Comparison of ENCODE assay signal across 13 mouse cellular contexts in the genomic region with DNA sequence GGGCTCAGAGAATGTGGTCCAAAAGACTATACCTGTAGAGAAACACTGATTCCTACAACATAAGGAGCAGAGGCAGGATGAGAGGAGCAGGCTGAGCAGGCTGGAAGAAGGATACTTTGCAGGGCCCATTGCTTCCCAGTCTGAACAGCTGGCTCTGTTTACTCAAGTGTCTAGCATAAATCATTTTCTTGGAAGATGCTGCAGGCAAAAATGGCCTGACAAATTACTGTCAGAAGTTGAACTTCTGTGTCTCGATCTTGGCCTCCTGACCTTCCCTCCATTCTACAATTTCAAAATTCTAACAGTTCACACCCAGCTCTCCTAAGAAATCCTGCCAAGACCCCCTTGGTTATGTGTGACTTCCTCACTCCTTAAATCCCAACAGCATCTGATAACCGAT.
A peak's percentile ranks its signal among the peaks of the same experiment; 100 is the strongest.
DNase-seq lines count a peak whose midpoint lies in the region; ATAC-seq and TF ChIP-seq lines count a peak whose summit lies in the region.
"Had no signal": no experiment of that assay in that cellular context is flagged by ENCODE, and none has a peak within 500 bp of the region (broad histone marks: within the 10 kb centered on the region; RNA-seq: fewer than 3 reads in every experiment).

No protein-coding gene starts in this region.

- H3K9me3 ChIP-seq in limb, embryonic 14.5 days (ENCODE audit: control insufficient read depth, low read length), result no peaks in the 10 kb centered on the region
- no peaks in the 10 kb centered on the region for H3K9me3 ChIP-seq in limb, embryonic 10.5 days (replicated peaks)
- no peaks in the 10 kb centered on the region for H3K9me3 ChIP-seq in lung, embryonic 16.5 days (ENCODE audit: control insufficient read depth, low read length)
- H3K9me3 ChIP-seq in stomach, postnatal 0 days (ENCODE audit: control insufficient read depth, low read length), result no peaks in the 10 kb centered on the region
- H3K9me3 ChIP-seq: embryonic facial prominence, embryonic 10.5 days; hindbrain, embryonic 13.5 days had no signal

- no peak overlapping the region for H3K27ac ChIP-seq in limb, embryonic 14.5 days (replicated peaks; ENCODE audit: low read depth, low read length)
- H3K27ac ChIP-seq in limb, embryonic 10.5 days, result no peak overlapping the region
- peak overlapping the region; percentile 31; the same call in 1 of the 2 replicates for H3K27ac ChIP-seq in embryonic fibroblast, embryonic 13.5 days (ENCODE audit: insufficient read depth, low read length)
- no peak overlapping the region for H3K27ac ChIP-seq in lung, embryonic 16.5 days (ENCODE audit: low read length)
- no peak overlapping the region; the same call in 1 of the 2 replicates for H3K27ac ChIP-seq in stomach, postnatal 0 days (replicated peaks)
- H3K27ac ChIP-seq: embryonic facial prominence, embryonic 10.5 days; hindbrain, embryonic 13.5 days; layer of hippocampus, adult 2 months; macrophage had no signal

- 51% methylated on average over 2 of the region's 2 CpGs for WGBS in limb, embryonic 14.5 days
- WGBS in limb, embryonic 10.5 days, result 60% methylated on average over 2 of the region's 2 CpGs
- 29% methylated on average over 2 of the region's 2 CpGs for WGBS in lung, embryonic 16.5 days
- WGBS in stomach, postnatal 0 days, result 24% methylated on average over 2 of the region's 2 CpGs

- H3K4me3 ChIP-seq in limb, embryonic 14.5 days (replicated peaks; ENCODE audit: low read length), result no peak overlapping the region
- H3K4me3 ChIP-seq in limb, embryonic 10.5 days, result no peak overlapping the region
- no peak overlapping the region for H3K4me3 ChIP-seq in embryonic fibroblast, embryonic 13.5 days (ENCODE audit: insufficient read depth, low read length)
- no peak overlapping the region for H3K4me3 ChIP-seq in lung, embryonic 16.5 days (ENCODE audit: low read length)
- no peak overlapping the region for H3K4me3 ChIP-seq in stomach, postnatal 0 days (ENCODE audit: low read depth, low read length)
- H3K4me3 ChIP-seq: embryonic facial prominence, embryonic 10.5 days; hindbrain, embryonic 13.5 days; layer of hippocampus, adult 2 months had no signal

- no peak for TF ChIP-seq EP300 in stomach, postnatal 0 days (optimal IDR thresholded peaks at IDR 0.05)

- no peaks in the 10 kb centered on the region for H3K36me3 ChIP-seq in limb, embryonic 14.5 days (ENCODE audit: control insufficient read depth, insufficient read depth, low read length)
- no peaks in the 10 kb centered on the region for H3K36me3 ChIP-seq in limb, embryonic 10.5 days
- no peaks in the 10 kb centered on the region for H3K36me3 ChIP-seq in lung, embryonic 16.5 days (ENCODE audit: control insufficient read depth, insufficient read depth, low read length)
- H3K36me3 ChIP-seq in stomach, postnatal 0 days (ENCODE audit: control insufficient read depth, insufficient read depth, low read length), result no peaks in the 10 kb centered on the region
- H3K36me3 ChIP-seq: hindbrain, embryonic 13.5 days had no signal

- H3K9ac ChIP-seq in limb, embryonic 14.5 days (ENCODE audit: low read depth, low read length, severe bottlenecking), result no peak overlapping the region
- H3K9ac ChIP-seq in lung, embryonic 16.5 days (ENCODE audit: low read length), result no peak overlapping the region
- no peak overlapping the region for H3K9ac ChIP-seq in stomach, postnatal 0 days (ENCODE audit: low read length)
- H3K9ac ChIP-seq: hindbrain, embryonic 13.5 days had no signal

- no peaks in the 10 kb centered on the region for H3K27me3 ChIP-seq in limb, embryonic 14.5 days (ENCODE audit: control insufficient read depth, insufficient read depth, low read length)
- H3K27me3 ChIP-seq in limb, embryonic 10.5 days (ENCODE audit: low read depth, poor library complexity, severe bottlenecking), result no peaks in the 10 kb centered on the region
- no peaks in the 10 kb centered on the region for H3K27me3 ChIP-seq in lung, embryonic 16.5 days (ENCODE audit: control insufficient read depth, insufficient read depth, low read depth, low read length)
- no peaks in the 10 kb centered on the region for H3K27me3 ChIP-seq in stomach, postnatal 0 days (ENCODE audit: control insufficient read depth, insufficient read depth, low read length)
- H3K27me3 ChIP-seq: hindbrain, embryonic 13.5 days had no signal

- DNase-seq in limb, embryonic 14.5 days (ENCODE audit: low spot score), result peak; percentile 19
- no peak for DNase-seq in limb, embryonic 10.5 days (ENCODE audit: low spot score)
- DNase-seq in stomach, postnatal 0 days (ENCODE audit: low spot score), result peak; percentile 11
- DNase-seq in adrenal gland, adult (ENCODE audit: inconsistent age in 2 of 2, low spot score in 1 of 2), result no peak
- DNase-seq: adrenal gland, postnatal 14 days; thymus, adult 2 months had no signal

- no peak for TF ChIP-seq CTCF in embryonic fibroblast, embryonic 13.5 days (IDR thresholded peaks at IDR 0.05; ENCODE audit: borderline replicate concordance, insufficient read depth, low read length)
- TF ChIP-seq CTCF in stomach, postnatal 0 days (IDR thresholded peaks at IDR 0.05; ENCODE audit: low read depth), result no peak

- H3K4me1 ChIP-seq in limb, embryonic 14.5 days (ENCODE audit: control insufficient read depth, insufficient read depth, low read length), result peaks cover 18% of the 10 kb centered on the region
- peaks cover 32% of the 10 kb centered on the region for H3K4me1 ChIP-seq in limb, embryonic 10.5 days
- peaks cover 6% of the 10 kb centered on the region; the same call in 1 of the 2 replicates for H3K4me1 ChIP-seq in embryonic fibroblast, embryonic 13.5 days (ENCODE audit: control insufficient read depth, insufficient read depth, low read length)
- peaks cover 18% of the 10 kb centered on the region for H3K4me1 ChIP-seq in lung, embryonic 16.5 days (replicated peaks; ENCODE audit: control insufficient read depth, insufficient read depth, low read length)
- 0 out of 2 replicates have a peak, but pooled peaks cover 4% of the 10 kb centered on the region for H3K4me1 ChIP-seq in stomach, postnatal 0 days (replicated peaks; ENCODE audit: control insufficient read depth, insufficient read depth)

- no peak for TF ChIP-seq POLR2A in limb, embryonic 14.5 days (IDR thresholded peaks at IDR 0.05; ENCODE audit: borderline replicate concordance, extremely low read depth, insufficient read depth, insufficient read length)
- TF ChIP-seq POLR2A in embryonic fibroblast, embryonic 13.5 days (IDR thresholded peaks at IDR 0.05; ENCODE audit: low read depth, low read length), result no peak

- no peak overlapping the region for H3K4me2 ChIP-seq in limb, embryonic 14.5 days (replicated peaks; ENCODE audit: low read depth, low read length, severe bottlenecking)
- H3K4me2 ChIP-seq in lung, embryonic 16.5 days (ENCODE audit: low read depth, low read length), result no peak overlapping the region
- H3K4me2 ChIP-seq in stomach, postnatal 0 days (replicated peaks; ENCODE audit: low read depth), result no peak overlapping the region
- H3K4me2 ChIP-seq: hindbrain, embryonic 13.5 days had no signal

- no peak for ATAC-seq in limb, embryonic 14.5 days (ENCODE audit: low FRiP score, low read depth)
- peak; percentile 83 for ATAC-seq in lung, embryonic 16.5 days (ENCODE audit: low read depth)
- ATAC-seq in stomach, postnatal 0 days (ENCODE audit: low FRiP score, low TSS enrichment), result no peak
- ATAC-seq in inflammation-experienced regulatory T-cells, adult 6 months, result no peak

Comparison
In these comparisons a context has a peak if more than half of its experiments do, and no peak if none do; other contexts are left out.
1. DNase-seq: peak in limb, embryonic 14.5 days (single experiment) and stomach, postnatal 0 days (single experiment); none in limb, embryonic 10.5 days (single experiment) and adrenal gland, adult (0 of 2).